Mouse (Mus musculus): Measurements from ENCODE around the gene Pax3.

- TF ChIP-seq CTCF (IDR thresholded peaks at IDR 0.05; ENCODE audit: low read depth, low read length) (no peak), GATA1 (IDR thresholded peaks at IDR 0.05; ENCODE audit: borderline replicate concordance, low read length) (no peak), GATA2 (IDR thresholded peaks at IDR 0.05; ENCODE audit: borderline replicate concordance, low read depth, low read length) (no peak), POLR2AphosphoS5 (IDR thresholded peaks at IDR 0.05; ENCODE audit: insufficient replicate concordance, low read depth, low read length) (no peak), TAL1 (conservative IDR thresholded peaks at IDR 0.05; ENCODE audit: low read depth, low read length) (no peak)
Measured at GRCm38 (mm10) chr1:78196751-78197311, at the start of gene Pax3.
